Mouse (Mus musculus) heart, embryonic 11.5 days (tissue): ENCODE measurements around the gene Lin28a. TPM values are rescaled to one million over a fixed set of nuclear protein-coding genes. Genes with fewer than 3 reads are reported as not detected.
A peak's percentile ranks its signal among the peaks of the same experiment; 100 is the strongest.

Experiments
- ATAC-seq: fragments of 200-750 bp; cut with Nextera tagmentation; replicated peaks from 2 replicates; pipeline ENCODE4 v1.8.0; 2017; ENCODE audit warnings: moderate library complexity; ENCODE audit not compliant: insufficient number of reproducible peaks, low FRiP score, low TSS enrichment
- H3K27ac ChIP-seq: fragments of 300-500 bp; sonication (generic); 2 replicates; pipeline ENCODE4 v1.5.1; 2014; ENCODE audit warnings: mild to moderate bottlenecking, low read depth, low read length
- H3K27me3 ChIP-seq: fragments of 300-500 bp; sonication (generic); 2 replicates; pipeline ENCODE4 v1.6.1; 2014; ENCODE audit warnings: mild to moderate bottlenecking, low read length, mixed read lengths; ENCODE audit not compliant: control insufficient read depth, insufficient read depth
- H3K36me3 ChIP-seq: fragments of 300-500 bp; sonication (generic); 2 replicates; pipeline ENCODE4 v1.6.1; 2014; ENCODE audit warnings: mild to moderate bottlenecking, low read length, moderate library complexity, mixed read lengths; ENCODE audit not compliant: control insufficient read depth, insufficient read depth
- H3K4me1 ChIP-seq: fragments of 300-500 bp; sonication (generic); 2 replicates; pipeline ENCODE4 v1.6.1; 2014; ENCODE audit warnings: low read length; ENCODE audit not compliant: control insufficient read depth, insufficient read depth
- H3K4me2 ChIP-seq: fragments of 300-500 bp; sonication (generic); 2 replicates; pipeline ENCODE4 v1.6.1; 2014; ENCODE audit warnings: mild to moderate bottlenecking, moderate library complexity
- H3K4me3 ChIP-seq: fragments of 300-500 bp; sonication (generic); 2 replicates; pipeline ENCODE4 v1.5.1; 2014; ENCODE audit warnings: low read depth, low read length
- H3K9ac ChIP-seq: fragments of 300-500 bp; sonication (generic); 2 replicates; pipeline ENCODE4 v1.6.1; 2014; ENCODE audit warnings: mild to moderate bottlenecking, low read depth, low read length, moderate library complexity
- H3K9me3 ChIP-seq: fragments of 300-500 bp; sonication (generic); replicated peaks from 2 replicates; pipeline ENCODE4 v1.6.1; 2016; ENCODE audit warnings: low read length; ENCODE audit not compliant: control insufficient read depth
- WGBS: fragments of 180-500 bp; shearing (Covaris S2); extraction: QIAGEN DNeasy Blood & Tissue Kit; methylation state at CpG from one replicate; pipeline ENCODE4 v1.1.7; 2014; ENCODE audit not compliant: insufficient replicate concordance; 5-methylcytosine and 5-hydroxymethylcytosine counted together
- polyA plus RNA-seq: library from polyadenylated mRNA; unstranded; fragments of >200 nt; fragmentation: Nextera tagmentation; extraction: Ambion mirVana; gene quantifications from 2 replicates; pipeline ENCODE4 v1.2.1, GENCODE M21; 2014

Lin28a gene
- polyA plus RNA-seq, 1 experiment from 2014 or later, result 0.30 TPM

DNA sequence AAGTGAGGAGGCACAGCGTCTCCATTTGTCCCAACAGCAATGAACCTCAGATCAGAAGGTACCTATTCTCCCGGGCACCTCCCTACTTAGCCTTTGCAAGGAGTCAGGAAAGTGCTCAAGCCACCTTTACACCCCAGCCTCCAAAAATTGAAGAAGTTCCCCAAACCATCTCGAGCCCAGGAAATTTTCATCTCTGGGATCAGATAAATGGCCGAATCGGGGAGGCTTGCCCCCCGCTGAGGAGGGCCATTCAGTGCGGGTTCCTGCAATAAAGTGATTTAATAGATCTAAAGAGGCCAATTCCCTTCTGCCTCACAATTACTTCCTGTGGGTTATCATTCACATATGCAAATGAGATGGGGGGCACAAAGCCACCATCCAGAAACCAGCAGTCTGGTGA lies 2.4 kb downstream of the Lin28a start:
- H3K4me3 ChIP-seq, result no peak overlapping the region

DNA sequence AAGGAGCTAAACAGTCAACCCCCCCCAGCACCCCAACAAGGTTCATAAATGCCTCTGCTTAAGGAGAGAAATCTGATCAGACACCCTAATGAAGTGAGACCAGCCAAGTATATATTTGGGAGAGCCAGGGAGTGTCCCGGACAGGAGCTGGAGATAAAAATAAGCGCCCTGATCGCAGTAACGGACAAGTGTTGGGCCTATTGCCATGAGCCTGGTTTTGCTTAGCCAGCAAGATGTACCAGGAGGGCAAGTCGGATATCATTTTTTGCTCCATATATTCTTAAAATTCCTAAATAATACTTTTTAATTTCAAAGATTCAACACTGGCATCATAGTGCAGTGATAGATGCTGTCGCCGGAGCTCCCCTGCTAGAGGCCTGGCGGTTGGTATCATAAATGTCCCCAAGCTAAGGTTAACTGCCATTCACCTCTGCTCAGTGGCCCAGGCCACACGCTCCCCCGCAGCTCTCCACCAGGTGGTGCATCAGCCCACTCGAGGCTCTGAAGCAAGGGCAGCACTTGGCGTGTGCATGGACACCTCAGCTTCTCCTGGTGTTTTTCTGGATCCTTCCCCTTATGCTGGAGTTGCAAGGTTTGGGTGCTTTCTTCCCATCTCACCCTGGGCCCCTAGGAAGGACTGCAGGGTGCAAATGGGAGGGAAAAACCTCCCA lies 5.6 kb downstream of the Lin28a start:
- no peak overlapping the region for H3K27ac ChIP-seq
- H3K4me1 ChIP-seq, result peaks cover 46% of the 10 kb centered on the region
- H3K4me2 ChIP-seq, result no peak overlapping the region
- no peak overlapping the region for H3K9ac ChIP-seq
- ATAC-seq, result no peak
- H3K9me3 ChIP-seq, result no peaks in the 10 kb centered on the region
- H3K27me3 ChIP-seq, result peaks cover 13% of the 10 kb centered on the region
- H3K36me3 ChIP-seq, result no peaks in the 10 kb centered on the region
- no peak overlapping the region for H3K4me3 ChIP-seq
- WGBS, result 37% methylated on average over 12 of the region's 12 CpGs

More for the DNA sequence above, 2.4 kb downstream of the Lin28a start:
- H3K9ac ChIP-seq, result no peak overlapping the region
- WGBS, result 10% methylated on average over 7 of the region's 7 CpGs
- H3K9me3 ChIP-seq, result no peaks in the 10 kb centered on the region
- no peak for ATAC-seq
- H3K27ac ChIP-seq, result peak overlapping the region; percentile 22; the same call in 1 of the 2 replicates
- H3K4me2 ChIP-seq, result 0 out of 2 replicates have a peak overlapping the region, but pooled peaks have one; percentile 8
- peaks cover 26% of the 10 kb centered on the region for H3K27me3 ChIP-seq
- H3K36me3 ChIP-seq, result no peaks in the 10 kb centered on the region
- peaks cover 65% of the 10 kb centered on the region for H3K4me1 ChIP-seq

DNA sequence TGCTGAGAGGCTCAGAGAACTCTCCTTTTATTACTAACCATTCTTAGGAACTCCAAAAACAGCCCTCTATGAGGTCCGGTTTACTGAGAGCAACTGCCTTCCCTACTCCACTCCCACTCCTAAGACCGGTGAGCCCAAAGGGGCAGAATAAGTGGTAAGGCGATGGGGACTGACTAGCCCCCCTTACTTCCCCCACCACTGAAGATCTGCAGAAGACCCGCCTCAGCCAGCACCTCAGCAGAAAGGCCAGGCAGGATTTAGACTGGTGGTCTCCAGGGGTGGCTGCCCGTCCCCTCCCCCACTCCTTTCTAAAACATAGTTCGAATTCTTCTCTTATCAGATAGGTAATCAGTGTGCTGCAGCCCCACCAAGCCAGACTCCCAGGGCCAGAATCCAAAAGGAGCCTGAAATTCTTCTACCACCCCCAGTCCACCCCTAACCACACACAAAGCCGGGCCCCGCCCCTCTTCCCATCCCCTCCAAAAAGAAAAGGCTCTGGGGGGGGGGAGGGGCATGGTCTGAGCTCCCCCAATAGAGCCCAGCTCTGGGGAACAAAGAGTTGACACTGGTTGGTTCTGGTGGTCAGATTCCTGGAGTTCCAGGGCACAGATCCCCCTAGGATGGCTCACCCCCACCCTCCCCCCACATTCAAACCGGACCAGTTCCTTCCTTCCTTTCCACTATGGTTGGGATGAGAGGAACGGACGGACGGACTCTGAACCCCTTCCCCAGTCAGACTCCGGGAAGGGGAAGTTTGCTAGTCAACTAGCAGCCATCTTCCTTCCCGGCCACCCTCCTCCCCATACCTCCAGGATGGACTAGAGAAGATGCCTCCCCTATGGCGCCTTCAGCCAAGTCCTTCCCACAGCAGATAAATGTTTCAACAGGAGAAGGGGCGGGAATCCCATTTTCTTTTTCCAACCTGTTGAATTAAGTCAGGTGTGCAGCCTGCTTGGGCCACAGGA lies 6.9 kb downstream of the Lin28a start:
- Histone ChIP-seq H3K4me3 (no peak overlapping the region), H3K4me1 (peaks cover 35% of the 10 kb centered on the region), H3K27me3 (peaks cover under 1% of the 10 kb centered on the region; the same call in 1 of the 2 replicates), H3K9me3 (no peaks in the 10 kb centered on the region), H3K4me2 (peak overlapping the region; percentile 49), H3K9ac (0 out of 2 replicates have a peak overlapping the region, but pooled peaks have one; percentile 3), H3K27ac (no peak overlapping the region), H3K36me3 (no peaks in the 10 kb centered on the region)
- WGBS, result 6% methylated on average over 16 of the region's 16 CpGs
- no peak; the same call in 1 of the 2 replicates for ATAC-seq

DNA sequence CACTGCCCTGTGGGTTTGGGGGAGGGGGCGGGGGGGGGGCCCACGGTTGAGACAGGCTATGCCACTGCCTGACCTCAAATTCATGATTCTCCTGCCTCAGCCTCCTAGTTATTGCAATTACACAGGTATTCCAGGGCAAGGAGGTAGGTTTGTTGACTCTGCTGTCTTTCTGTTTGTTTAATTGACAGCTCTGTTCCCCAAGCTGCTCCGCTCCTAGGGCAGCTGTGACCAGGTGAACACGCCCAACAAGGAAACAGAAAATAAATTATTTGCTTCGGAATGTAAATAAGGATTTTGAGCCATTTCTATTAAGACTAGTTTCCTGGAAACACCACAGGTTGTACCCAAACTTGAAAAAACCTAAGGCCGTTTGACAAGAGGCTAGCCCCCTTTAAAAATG lies 8.9 kb downstream of the Lin28a start:
- WGBS, result 73% methylated on average over 6 of the region's 6 CpGs
- no peak overlapping the region for H3K4me2 ChIP-seq
- no peak overlapping the region for H3K27ac ChIP-seq
- no peak for ATAC-seq
- H3K36me3 ChIP-seq, result no peaks in the 10 kb centered on the region
- H3K9ac ChIP-seq, result no peak overlapping the region
- H3K4me3 ChIP-seq, result no peak overlapping the region
- H3K9me3 ChIP-seq, result no peaks in the 10 kb centered on the region
- peaks cover 22% of the 10 kb centered on the region for H3K4me1 ChIP-seq
- no peaks in the 10 kb centered on the region for H3K27me3 ChIP-seq

DNA sequence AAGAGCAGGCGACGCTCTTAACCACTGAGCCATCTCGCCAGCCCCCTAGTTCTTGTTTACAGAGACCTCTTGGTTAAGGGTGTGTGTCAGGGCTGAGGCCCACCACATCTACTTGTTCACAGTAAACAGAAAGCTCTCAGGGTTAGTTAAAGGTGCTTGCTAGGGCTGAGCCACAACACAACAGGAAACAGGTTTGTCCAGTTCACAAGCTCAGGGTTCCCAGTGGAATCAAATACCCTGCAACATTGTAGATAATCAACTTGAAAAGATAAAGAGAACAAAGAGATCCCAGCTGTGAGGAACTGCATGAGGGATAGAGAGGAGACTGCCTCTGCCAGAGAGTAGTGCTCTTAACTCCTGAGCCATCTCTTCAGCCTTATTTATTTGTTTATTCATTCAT lies 11.8 kb downstream of the Lin28a start:
- 85% methylated on average over 3 of the region's 3 CpGs for WGBS
- ATAC-seq, result no peak
- H3K4me3 ChIP-seq, result no peak overlapping the region
- H3K27me3 ChIP-seq, result no peaks in the 10 kb centered on the region
- no peak overlapping the region for H3K4me2 ChIP-seq
- H3K4me1 ChIP-seq, result peaks cover 8% of the 10 kb centered on the region
- no peak overlapping the region for H3K9ac ChIP-seq
- no peaks in the 10 kb centered on the region for H3K36me3 ChIP-seq
- H3K27ac ChIP-seq, result no peak overlapping the region
- H3K9me3 ChIP-seq, result no peaks in the 10 kb centered on the region

DNA sequence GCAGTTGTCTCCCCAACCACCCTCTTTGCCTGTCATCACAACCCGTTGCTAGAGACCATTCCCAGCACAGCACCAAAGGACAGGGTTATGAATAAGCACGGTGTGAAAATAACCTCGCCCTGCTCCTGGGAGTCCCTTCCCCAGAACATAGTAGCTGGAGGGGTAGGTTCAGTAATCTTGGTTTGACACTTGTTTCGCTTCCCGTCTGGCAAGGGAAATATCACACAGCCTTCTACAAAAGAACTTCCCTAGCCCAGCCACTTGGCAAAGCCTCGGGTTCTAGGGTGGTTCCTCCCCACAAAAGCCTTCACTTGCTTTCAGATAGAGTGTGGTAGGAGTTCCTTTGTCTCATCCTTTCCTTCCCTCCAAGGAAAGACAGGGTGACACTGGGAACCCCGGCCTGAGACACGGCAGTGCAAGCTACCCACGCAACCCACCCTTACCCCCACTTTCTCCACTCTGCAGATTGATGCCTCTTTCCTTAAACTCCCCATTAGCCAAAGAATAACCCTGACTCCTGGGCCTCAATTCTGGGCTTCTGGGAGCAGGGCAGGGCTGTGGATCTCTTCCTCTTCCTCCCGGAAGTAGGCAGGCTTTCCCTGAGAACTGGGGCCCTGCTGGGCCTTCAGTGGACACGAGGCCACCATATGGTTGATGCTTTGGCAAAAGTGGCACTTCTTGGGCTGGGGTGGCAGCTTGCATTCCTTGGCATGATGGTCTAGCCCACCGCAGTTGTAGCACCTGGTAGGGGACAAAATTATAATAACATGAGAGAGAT lies 12.9 kb downstream of the Lin28a start:
- Histone ChIP-seq H3K9me3 (no peaks in the 10 kb centered on the region), H3K36me3 (no peaks in the 10 kb centered on the region), H3K4me3 (no peak overlapping the region), H3K4me1 (no peaks in the 10 kb centered on the region; the same call in 1 of the 2 replicates), H3K27me3 (no peaks in the 10 kb centered on the region), H3K27ac (no peak overlapping the region; the same call in 1 of the 2 replicates), H3K9ac (no peak overlapping the region), H3K4me2 (no peak overlapping the region)
- 61% methylated on average over 12 of the region's 12 CpGs for WGBS
- no peak for ATAC-seq

DNA sequence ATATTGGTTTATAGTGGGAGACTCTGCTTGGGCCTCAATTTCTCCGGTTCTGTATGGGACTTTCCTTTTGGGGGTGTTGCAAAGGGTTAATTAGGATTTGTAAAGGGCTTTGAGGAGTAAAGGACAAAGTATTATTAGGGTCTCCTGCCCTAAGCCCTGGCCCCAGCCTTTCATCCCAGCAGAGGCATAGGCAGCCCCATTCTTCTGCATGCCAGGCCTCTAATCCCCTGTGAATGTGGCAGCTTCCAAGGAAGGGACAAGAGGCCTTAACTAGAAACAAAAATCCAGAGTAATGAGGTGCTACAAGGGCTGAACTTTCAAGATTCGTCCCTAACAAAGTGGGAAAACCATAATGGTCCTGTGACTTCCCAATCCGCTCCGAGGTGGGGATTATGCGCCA lies 15.7 kb downstream of the Lin28a start:
- no peak for ATAC-seq
- Histone ChIP-seq H3K4me1 (peaks cover 7% of the 10 kb centered on the region), H3K27ac (no peak overlapping the region), H3K4me2 (no peak overlapping the region), H3K27me3 (no peaks in the 10 kb centered on the region), H3K9ac (no peak overlapping the region), H3K36me3 (no peaks in the 10 kb centered on the region), H3K9me3 (no peaks in the 10 kb centered on the region), H3K4me3 (no peak overlapping the region)
- WGBS, result 68% methylated on average over 5 of the region's 5 CpGs

DNA sequence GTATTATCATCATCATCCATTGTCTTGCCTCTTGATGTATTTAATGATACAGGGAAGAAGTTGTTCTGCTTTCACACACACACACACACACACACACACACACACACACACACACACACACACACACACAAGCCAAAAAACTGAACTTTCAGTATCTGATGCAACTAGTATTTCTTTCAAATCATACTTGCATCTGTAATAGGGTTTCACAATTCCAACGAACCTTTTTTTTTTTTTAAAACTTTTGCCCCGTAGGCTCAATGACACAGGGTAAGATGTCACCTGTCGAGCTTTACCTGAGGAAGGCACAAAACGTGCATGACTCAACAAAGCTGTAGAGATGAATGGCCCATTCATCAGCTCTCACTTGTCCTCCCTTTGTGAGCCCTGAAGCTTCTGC lies 16.4 kb downstream of the Lin28a start:
- Histone ChIP-seq H3K4me2 (no peak overlapping the region), H3K4me3 (no peak overlapping the region), H3K9me3 (no peaks in the 10 kb centered on the region), H3K9ac (no peak overlapping the region), H3K27ac (no peak overlapping the region), H3K27me3 (no peaks in the 10 kb centered on the region), H3K4me1 (peaks cover 7% of the 10 kb centered on the region), H3K36me3 (no peaks in the 10 kb centered on the region)
- no peak for ATAC-seq
- WGBS, result 63% methylated on average over 4 of the region's 4 CpGs
